ENCODE assay signal across 19 mouse cellular contexts in genomic region chr3:68568716-68569115, GRCm38 (mm10).
DNase-seq lines count a peak whose midpoint lies in the region; ATAC-seq and TF ChIP-seq lines count a peak whose summit lies in the region.
"Had no signal": no experiment of that assay in that cellular context is flagged by ENCODE, and none has a peak within 500 bp of the region (broad histone marks: within the 10 kb centered on the region; RNA-seq: fewer than 3 reads in every experiment).

No protein-coding gene starts in this region.

- no peak overlapping the region for H3K4me2 ChIP-seq in hindbrain, embryonic 13.5 days
- H3K4me2 ChIP-seq in hindbrain, postnatal 0 days (ENCODE audit: low read depth, low read length), result no peak overlapping the region
- H3K4me2 ChIP-seq in embryonic facial prominence, embryonic 11.5 days (ENCODE audit: low read depth, low read length), result no peak overlapping the region
- no peak overlapping the region for H3K4me2 ChIP-seq in limb, embryonic 13.5 days (replicated peaks)
- H3K4me2 ChIP-seq: embryonic facial prominence, embryonic 15.5 days; heart, embryonic 12.5 days; hindbrain, embryonic 15.5 days; kidney, embryonic 15.5 days had no signal

- WGBS in hindbrain, embryonic 13.5 days, result 43% methylated on average over 7 of the region's 7 CpGs
- 51% methylated on average over 7 of the region's 7 CpGs for WGBS in hindbrain, postnatal 0 days
- 29% methylated on average over 7 of the region's 7 CpGs for WGBS in embryonic facial prominence, embryonic 11.5 days
- WGBS in limb, embryonic 13.5 days, result 47% methylated on average over 7 of the region's 7 CpGs

- H3K27ac ChIP-seq in hindbrain, embryonic 13.5 days, result peak overlapping the region; percentile 32; the same call in 1 of the 2 replicates
- no peak overlapping the region for H3K27ac ChIP-seq in hindbrain, postnatal 0 days
- H3K27ac ChIP-seq in embryonic facial prominence, embryonic 11.5 days (replicated peaks; ENCODE audit: low read depth, low read length), result peak overlapping the region; percentile 16; the same call in 1 of the 2 replicates
- 0 out of 2 replicates have a peak overlapping the region, but pooled peaks have one; percentile 17 for H3K27ac ChIP-seq in limb, embryonic 13.5 days
- H3K27ac ChIP-seq: embryonic facial prominence, embryonic 15.5 days; hindbrain, embryonic 15.5 days; kidney, embryonic 15.5 days; macrophage had no signal

- ATAC-seq in hindbrain, embryonic 13.5 days (ENCODE audit: low FRiP score), result no peak
- no peak for ATAC-seq in hindbrain, postnatal 0 days
- no peak for ATAC-seq in embryonic facial prominence, embryonic 11.5 days (replicated peaks; ENCODE audit: insufficient number of reproducible peaks, low FRiP score, low TSS enrichment, low read depth)
- no peak for ATAC-seq in limb, embryonic 13.5 days (ENCODE audit: low FRiP score, low read depth)
- ATAC-seq: forebrain, postnatal 0 days; intestine, embryonic 16.5 days had no signal

- no peaks in the 10 kb centered on the region for H3K27me3 ChIP-seq in hindbrain, embryonic 13.5 days
- no peaks in the 10 kb centered on the region for H3K27me3 ChIP-seq in hindbrain, postnatal 0 days (ENCODE audit: insufficient read depth, low read length)
- H3K27me3 ChIP-seq in embryonic facial prominence, embryonic 11.5 days (ENCODE audit: control insufficient read depth, insufficient read depth, low read length), result no peaks in the 10 kb centered on the region
- peaks cover 8% of the 10 kb centered on the region; the same call in 1 of the 2 replicates for H3K27me3 ChIP-seq in limb, embryonic 13.5 days
- H3K27me3 ChIP-seq: embryonic facial prominence, embryonic 15.5 days; heart, embryonic 12.5 days; hindbrain, embryonic 15.5 days; kidney, embryonic 15.5 days had no signal

- H3K4me1 ChIP-seq in hindbrain, embryonic 13.5 days (replicated peaks), result peaks cover 42% of the 10 kb centered on the region
- H3K4me1 ChIP-seq in hindbrain, postnatal 0 days (ENCODE audit: insufficient read depth, low read length), result 0 out of 2 replicates have a peak, but pooled peaks cover 4% of the 10 kb centered on the region
- H3K4me1 ChIP-seq in embryonic facial prominence, embryonic 11.5 days (ENCODE audit: control insufficient read depth, insufficient read depth, low read length), result no peaks in the 10 kb centered on the region
- H3K4me1 ChIP-seq in limb, embryonic 13.5 days, result peaks cover 18% of the 10 kb centered on the region

- H3K4me3 ChIP-seq in hindbrain, embryonic 13.5 days, result no peak overlapping the region
- H3K4me3 ChIP-seq in hindbrain, postnatal 0 days (ENCODE audit: low read length), result no peak overlapping the region
- no peak overlapping the region for H3K4me3 ChIP-seq in embryonic facial prominence, embryonic 11.5 days (ENCODE audit: low read depth, low read length)
- H3K4me3 ChIP-seq in limb, embryonic 13.5 days, result no peak overlapping the region
- H3K4me3 ChIP-seq: embryonic facial prominence, embryonic 15.5 days; heart, embryonic 12.5 days; hindbrain, embryonic 15.5 days; kidney, embryonic 15.5 days had no signal

- H3K36me3 ChIP-seq in hindbrain, embryonic 13.5 days, result no peaks in the 10 kb centered on the region
- H3K36me3 ChIP-seq in hindbrain, postnatal 0 days (ENCODE audit: insufficient read depth, low read length), result no peaks in the 10 kb centered on the region
- H3K36me3 ChIP-seq in embryonic facial prominence, embryonic 11.5 days (replicated peaks; ENCODE audit: control insufficient read depth, insufficient read depth, low read depth, low read length), result no peaks in the 10 kb centered on the region
- H3K36me3 ChIP-seq in limb, embryonic 13.5 days, result no peaks in the 10 kb centered on the region
- H3K36me3 ChIP-seq: embryonic facial prominence, embryonic 15.5 days; heart, embryonic 12.5 days; hindbrain, embryonic 15.5 days; kidney, embryonic 15.5 days had no signal

- no peaks in the 10 kb centered on the region for H3K9me3 ChIP-seq in hindbrain, embryonic 13.5 days
- no peaks in the 10 kb centered on the region for H3K9me3 ChIP-seq in hindbrain, postnatal 0 days (ENCODE audit: low read length)
- H3K9me3 ChIP-seq in embryonic facial prominence, embryonic 11.5 days (replicated peaks; ENCODE audit: control insufficient read depth, low read length), result no peaks in the 10 kb centered on the region
- no peaks in the 10 kb centered on the region for H3K9me3 ChIP-seq in limb, embryonic 13.5 days
- H3K9me3 ChIP-seq: embryonic facial prominence, embryonic 15.5 days; heart, embryonic 12.5 days; hindbrain, embryonic 15.5 days; kidney, embryonic 15.5 days had no signal

- H3K9ac ChIP-seq in hindbrain, embryonic 13.5 days, result no peak overlapping the region
- no peak overlapping the region for H3K9ac ChIP-seq in hindbrain, postnatal 0 days (replicated peaks; ENCODE audit: low read length)
- H3K9ac ChIP-seq in embryonic facial prominence, embryonic 11.5 days (replicated peaks; ENCODE audit: low read length), result no peak overlapping the region
- H3K9ac ChIP-seq in limb, embryonic 13.5 days, result no peak overlapping the region
- H3K9ac ChIP-seq: embryonic facial prominence, embryonic 15.5 days; forebrain, postnatal 0 days; heart, embryonic 12.5 days; hindbrain, embryonic 15.5 days; kidney, embryonic 15.5 days had no signal

- TF ChIP-seq CTCF in hindbrain, postnatal 0 days (IDR thresholded peaks at IDR 0.05; ENCODE audit: low read depth), result no peak

- no peak for DNase-seq in hindbrain, postnatal 0 days (ENCODE audit: low spot score)
- peak; percentile 61 for DNase-seq in R1 (ENCODE audit: low read depth, low spot score)
- DNase-seq in embryonic facial prominence, embryonic 11.5 days (ENCODE audit: low spot score), result no peak
- no peak for DNase-seq in gastrocnemius, adult 8-10 months (ENCODE audit: low spot score in 2 of 2)
- no peak for DNase-seq in cerebellum, postnatal 14 days
- DNase-seq: cerebellum, adult 11-12 months; cerebellum, postnatal 10 days; forebrain, postnatal 0 days; kidney, postnatal 36 days; layer of hippocampus, adult 9-11 months; thymus, postnatal 14 days had no signal
